Mouse (Mus musculus): ENCODE results near the gene Col11a1.

GRCm38 (mm10) chr3:114030886-114031285 lies 546 bp downstream of the Col11a1 start:
- no peak for TF ChIP-seq CTCF (IDR thresholded peaks at IDR 0.05; ENCODE audit: control insufficient read depth, insufficient read depth, insufficient replicate concordance, low read depth, low read length)
- TF ChIP-seq POLR2A (IDR thresholded peaks at IDR 0.05; ENCODE audit: control insufficient read depth, low read depth, low read length), result no peak
